Mouse (Mus musculus): ENCODE measurements around the gene Trmt44. TPM values are rescaled to one million over a fixed set of nuclear protein-coding genes. Genes with fewer than 3 reads are reported as not detected.

Gene Trmt44
- 10 to 100 TPM; 11.1 to 12.7 TPM for total RNA-seq (2023)

DNA sequence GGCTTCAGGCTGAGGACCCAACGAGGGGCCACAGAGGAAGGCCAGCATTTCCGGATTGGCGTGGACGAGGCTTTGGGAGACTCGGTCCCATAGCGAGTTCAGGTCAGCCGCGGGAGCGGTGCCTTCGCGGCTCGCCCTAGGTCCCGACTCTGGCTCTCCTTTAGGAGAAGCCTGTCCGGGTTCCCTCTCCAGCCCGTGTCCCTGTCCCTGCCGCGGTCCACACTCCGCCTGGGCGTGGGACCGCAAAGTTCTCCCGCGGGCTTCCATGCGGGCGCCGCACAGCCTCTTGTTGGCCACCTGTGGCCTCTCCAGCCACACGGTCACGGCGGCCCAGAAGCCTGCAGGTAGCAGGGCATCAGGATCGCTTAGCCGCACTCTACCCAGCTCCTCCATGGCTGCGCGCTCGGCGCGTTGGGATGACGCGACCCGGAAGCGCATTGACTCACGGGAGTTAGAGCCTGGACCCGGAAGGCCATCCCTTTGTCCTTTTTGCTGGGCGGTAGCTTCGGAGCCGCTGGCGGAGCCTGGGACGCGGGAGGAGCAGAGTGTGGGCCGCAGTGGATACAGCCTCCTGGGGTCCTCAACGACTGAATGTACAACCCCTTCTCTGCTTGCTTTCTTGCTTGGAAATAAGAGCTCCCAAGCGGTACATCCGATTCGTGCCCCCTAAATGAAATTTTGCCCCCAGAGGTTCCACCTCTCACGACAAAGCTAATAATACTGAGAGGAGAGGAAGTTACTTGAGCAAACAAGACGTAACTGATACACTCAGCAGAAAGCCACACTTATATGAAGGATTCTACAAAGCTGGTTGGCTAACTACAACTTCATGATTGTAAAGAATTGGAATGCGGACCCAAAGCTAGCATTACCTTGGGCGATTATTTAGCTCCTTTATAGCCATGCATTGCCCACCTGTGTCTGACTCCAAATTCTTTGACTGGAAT, at the start of gene Trmt44:
Trmt44 (minus strand) TSS at position 418 of the 947 bp plus-strand sequence.

DNA sequence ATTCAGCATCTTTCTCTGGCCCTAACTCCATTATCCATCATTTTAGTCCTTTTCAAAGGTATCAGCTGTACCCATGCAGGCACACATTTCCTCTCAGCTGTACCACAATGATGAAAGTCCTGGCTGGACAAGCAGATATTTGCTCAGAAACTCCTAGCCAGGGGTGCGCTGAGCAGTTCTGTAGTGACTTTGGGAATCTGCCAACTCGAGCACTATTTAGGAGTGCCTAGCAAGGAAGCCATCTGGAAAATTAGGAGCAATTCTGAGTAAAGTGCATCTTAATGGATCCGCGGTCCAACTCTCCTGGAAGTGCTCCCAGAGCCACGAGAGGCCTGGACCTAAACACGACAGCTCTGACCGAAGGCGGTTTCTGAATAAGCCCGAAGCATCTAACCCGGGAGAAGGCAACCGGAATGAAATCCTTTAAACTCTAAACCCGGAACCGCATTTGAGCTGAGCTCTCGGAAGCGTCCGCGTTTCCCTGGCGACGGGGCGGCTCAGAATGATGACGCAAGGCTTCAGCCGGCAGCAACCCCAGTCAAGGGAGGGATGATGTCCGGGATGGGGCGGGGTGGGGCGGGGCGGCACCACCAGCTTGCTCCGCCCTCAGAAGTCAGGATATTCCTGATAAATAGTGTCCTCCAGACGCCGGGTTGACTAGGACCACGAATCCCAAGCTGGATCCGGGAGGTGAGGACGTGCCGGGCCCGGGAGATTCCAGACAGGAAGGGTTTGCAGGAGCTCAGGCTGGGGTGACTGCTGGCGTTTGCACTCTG, 7.8 kb upstream of the Trmt44 start, which contains the start of gene Acox3:
Acox3 (plus strand) TSS at position 596 of the 776 bp plus-strand sequence.

DNA sequence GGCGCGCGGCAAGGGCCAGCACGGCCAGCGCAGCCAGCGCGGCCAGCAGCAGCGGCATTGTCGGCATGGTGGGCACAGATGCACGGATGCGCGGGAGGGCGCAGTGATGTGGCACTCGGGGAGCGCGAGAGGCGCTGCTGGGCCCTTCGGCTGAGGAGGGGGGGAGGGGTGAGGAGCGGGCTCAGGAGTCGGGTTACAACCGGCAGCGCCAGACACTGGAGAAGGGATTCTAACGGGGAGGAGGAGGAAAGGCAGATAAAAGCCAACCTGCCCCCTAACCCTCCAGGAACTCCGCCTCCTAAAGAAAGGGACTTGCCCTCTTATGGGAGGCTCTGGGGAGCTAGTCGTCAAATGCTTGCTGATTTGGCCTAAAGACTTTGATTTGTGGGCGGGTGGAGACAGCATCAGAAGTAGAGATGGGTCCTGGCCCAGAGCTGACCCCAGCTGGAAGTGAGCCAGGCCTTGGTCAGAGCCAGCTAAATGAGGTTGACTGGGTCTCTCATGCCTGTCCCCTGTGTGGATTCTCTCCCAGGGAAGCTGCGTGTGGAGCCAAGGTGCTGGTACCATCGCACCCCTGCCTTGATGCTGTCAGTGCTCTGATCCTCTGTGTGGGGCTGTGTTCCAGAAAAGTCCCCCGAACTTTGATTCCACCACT, 49.3 kb downstream of the Trmt44 start, which contains the start of gene Cpz:
Cpz (minus strand) TSS at position 230 of the 655 bp plus-strand sequence.

Other genes starting within 250 kb of the Trmt44 start
- not detected for gene Hmx1, start 186.0 kb downstream of the Trmt44 start, total RNA-seq (2023)
- gene Cpz, start 49.4 kb downstream of the Trmt44 start, total RNA-seq (2023): not detected
- 10 to 100 TPM; 48.8 to 53.4 TPM for gene Acox3, start 8.0 kb upstream of the Trmt44 start, total RNA-seq (2023)
- under 1 TPM in 1 of 2 experiments, not detected in 1; 0.20 TPM for gene Htra3, start 104.7 kb upstream of the Trmt44 start, total RNA-seq (2023)
- gene Sh3tc1, start 164.9 kb upstream of the Trmt44 start, total RNA-seq (2023): 1 to 10 TPM; 2.1 to 2.3 TPM
- gene Ablim2, start 182.8 kb upstream of the Trmt44 start, total RNA-seq (2023): 1 to 10 TPM; 2.1 to 3.7 TPM

Data from T-cell, adult 66 days (primary cell).